Mouse (Mus musculus) CD4-positive, CD25-positive, alpha-beta regulatory T cell, adult 4 months (primary cell): ENCODE data around the gene Mapre3. TPM values are rescaled to one million over a fixed set of nuclear protein-coding genes. Genes with fewer than 3 reads are reported as not detected.

Experiments
- ATAC-seq: one replicate; pipeline ENCODE4 v1.8.0; 2017
- polyA plus RNA-seq, 2 experiments: library from polyadenylated mRNA; unstranded; fragments of 100-300 nt; shearing (Covaris generic); gene quantifications; one replicate each; pipeline ENCODE4 v1.2.1; 2017

The Mapre3 gene
- polyA plus RNA-seq = 1 to 10 TPM; 3.0 to 4.1 TPM

- peak; percentile 90 for ATAC-seq
These were observed at the start of gene Mapre3 for GRCm38 (mm10) chr5:30814424-30815119. Gene Mapre3 (plus strand): TSS chr5:30814641.

GRCm38 (mm10) chr5:30765596-30766370, 48.7 kb upstream of the Mapre3 start:
- no peak for ATAC-seq

GRCm38 (mm10) chr5:30768082-30768481, 46.4 kb upstream of the Mapre3 start:
- ATAC-seq = no peak

GRCm38 (mm10) chr5:30768598-30768997, 45.8 kb upstream of the Mapre3 start:
- no peak for ATAC-seq

GRCm38 (mm10) chr5:30769075-30769474, 45.4 kb upstream of the Mapre3 start:
- no peak for ATAC-seq

GRCm38 (mm10) chr5:30774601-30775371, 39.7 kb upstream of the Mapre3 start:
- peak; percentile 53 for ATAC-seq

- no peak for ATAC-seq
These were observed 33.7 kb upstream of the Mapre3 start for GRCm38 (mm10) chr5:30780699-30781098.

GRCm38 (mm10) chr5:30781147-30781546, 33.3 kb upstream of the Mapre3 start:
- no peak for ATAC-seq

- ATAC-seq = no peak
These were observed 27.1 kb upstream of the Mapre3 start for GRCm38 (mm10) chr5:30787381-30787780.

- no peak for ATAC-seq
These were observed 24.4 kb upstream of the Mapre3 start for GRCm38 (mm10) chr5:30790047-30790446.

GRCm38 (mm10) chr5:30796125-30796524, 18.3 kb upstream of the Mapre3 start:
- no peak for ATAC-seq

GRCm38 (mm10) chr5:30797482-30797881, 17.0 kb upstream of the Mapre3 start:
- ATAC-seq = no peak

- no peak for ATAC-seq
These were observed 16.5 kb upstream of the Mapre3 start for GRCm38 (mm10) chr5:30797982-30798381.

- ATAC-seq = no peak
These were observed 15.5 kb upstream of the Mapre3 start for GRCm38 (mm10) chr5:30798965-30799364.

- ATAC-seq = no peak
These were observed 11.5 kb upstream of the Mapre3 start for GRCm38 (mm10) chr5:30802724-30803467.

- ATAC-seq = peak; percentile 57
These were observed 8.3 kb upstream of the Mapre3 start for GRCm38 (mm10) chr5:30806106-30806505.

GRCm38 (mm10) chr5:30815120-30815465, 652 bp downstream of the Mapre3 start:
- no peak for ATAC-seq

GRCm38 (mm10) chr5:30816261-30816791, 1.9 kb downstream of the Mapre3 start:
- no peak for ATAC-seq

- ATAC-seq = no peak
These were observed 4.4 kb downstream of the Mapre3 start for GRCm38 (mm10) chr5:30818758-30819309.

GRCm38 (mm10) chr5:30822689-30823088, 8.2 kb downstream of the Mapre3 start:
- ATAC-seq = no peak

- ATAC-seq = no peak
These were observed 8.7 kb downstream of the Mapre3 start for GRCm38 (mm10) chr5:30823091-30823490.
